Mouse (Mus musculus): ENCODE results near the gene Jagn1. TPM values are rescaled to one million over a fixed set of nuclear protein-coding genes. Genes with fewer than 3 reads are reported as not detected.

Gene Jagn1
- polyA plus RNA-seq, 1 experiment from 2014 or later, result 76.1 TPM

- H3K4me1 ChIP-seq (ENCODE audit: control insufficient read depth, insufficient read depth, low read length), result peaks cover 10% of the 10 kb centered on the region
- peak within 1 kb of the TSS; percentile 49; the same call in 1 of the 2 replicates for H3K9ac ChIP-seq (ENCODE audit: low read length)
- peak within 1 kb of the TSS; percentile 31 for H3K4me3 ChIP-seq (ENCODE audit: low read depth, low read length)
- H3K9me3 ChIP-seq (ENCODE audit: control insufficient read depth, low read length), result no peaks in the 10 kb centered on the region
- ATAC-seq (ENCODE audit: insufficient number of reproducible peaks, low FRiP score, low TSS enrichment, low read depth) (peak; percentile 95), DNase-seq (ENCODE audit: low spot score) (peak; percentile 92)
- no peak within 1 kb of the TSS for H3K27ac ChIP-seq (replicated peaks; ENCODE audit: low read depth, low read length)
- peak within 1 kb of the TSS; percentile 61 for H3K4me2 ChIP-seq (ENCODE audit: low read depth, severe bottlenecking)
- WGBS, result under 1% methylated on average over 26 of the region's 26 CpGs
- peaks cover 22% of the 10 kb centered on the region for H3K27me3 ChIP-seq (ENCODE audit: control insufficient read depth, insufficient read depth, low read length)
- no peaks in the 10 kb centered on the region for H3K36me3 ChIP-seq (ENCODE audit: control insufficient read depth, insufficient read depth, low read length)
Measured at GRCm38 (mm10) chr6:113483100-113483615, 40.8 kb downstream of the Jagn1 start, which contains the start of gene Creld1. TSS of gene Creld1 (plus strand) at chr6:113483297.

- peak overlapping the region; percentile 61 for H3K4me2 ChIP-seq (ENCODE audit: low read depth, severe bottlenecking)
- H3K4me1 ChIP-seq (ENCODE audit: control insufficient read depth, insufficient read depth, low read length), result peaks cover 10% of the 10 kb centered on the region
- H3K9me3 ChIP-seq (ENCODE audit: control insufficient read depth, low read length), result no peaks in the 10 kb centered on the region
- 13% methylated on average over 10 of the region's 10 CpGs for WGBS
- H3K27me3 ChIP-seq (ENCODE audit: control insufficient read depth, insufficient read depth, low read length), result peaks cover 22% of the 10 kb centered on the region
- peak overlapping the region; percentile 39; the same call in 1 of the 2 replicates for H3K9ac ChIP-seq (ENCODE audit: low read length)
- H3K36me3 ChIP-seq (ENCODE audit: control insufficient read depth, insufficient read depth, low read length), result no peaks in the 10 kb centered on the region
- H3K4me3 ChIP-seq (ENCODE audit: low read depth, low read length), result peak overlapping the region; percentile 31
- ATAC-seq (ENCODE audit: insufficient number of reproducible peaks, low FRiP score, low TSS enrichment, low read depth), result no peak
- peak; percentile 36 for DNase-seq (ENCODE audit: low spot score)
- no peak overlapping the region for H3K27ac ChIP-seq (replicated peaks; ENCODE audit: low read depth, low read length)
Measured at GRCm38 (mm10) chr6:113483729-113484128, 41.4 kb downstream of the Jagn1 start.

- 22% methylated on average over 7 of the region's 7 CpGs for WGBS
- H3K4me1 ChIP-seq (ENCODE audit: control insufficient read depth, insufficient read depth, low read length), result peaks cover 10% of the 10 kb centered on the region
- no peaks in the 10 kb centered on the region for H3K9me3 ChIP-seq (ENCODE audit: control insufficient read depth, low read length)
- peaks cover 8% of the 10 kb centered on the region for H3K27me3 ChIP-seq (ENCODE audit: control insufficient read depth, insufficient read depth, low read length)
- no peaks in the 10 kb centered on the region for H3K36me3 ChIP-seq (ENCODE audit: control insufficient read depth, insufficient read depth, low read length)
- peak; percentile 63 for DNase-seq (ENCODE audit: low spot score)
- H3K9ac ChIP-seq (ENCODE audit: low read length), result no peak overlapping the region
- no peak overlapping the region for H3K27ac ChIP-seq (replicated peaks; ENCODE audit: low read depth, low read length)
- ATAC-seq (ENCODE audit: insufficient number of reproducible peaks, low FRiP score, low TSS enrichment, low read depth), result no peak
- no peak overlapping the region for H3K4me3 ChIP-seq (ENCODE audit: low read depth, low read length)
- no peak overlapping the region for H3K4me2 ChIP-seq (ENCODE audit: low read depth, severe bottlenecking)
Measured at GRCm38 (mm10) chr6:113487125-113487576, 44.8 kb downstream of the Jagn1 start.

- Histone ChIP-seq H3K27me3 (ENCODE audit: control insufficient read depth, insufficient read depth, low read length) (peaks cover 2% of the 10 kb centered on the region), H3K27ac (replicated peaks; ENCODE audit: low read depth, low read length) (no peak overlapping the region), H3K36me3 (ENCODE audit: control insufficient read depth, insufficient read depth, low read length) (no peaks in the 10 kb centered on the region; the same call in 1 of the 2 replicates), H3K4me3 (ENCODE audit: low read depth, low read length) (no peak overlapping the region), H3K4me2 (ENCODE audit: low read depth, severe bottlenecking) (no peak overlapping the region), H3K4me1 (ENCODE audit: control insufficient read depth, insufficient read depth, low read length) (peaks cover 13% of the 10 kb centered on the region), H3K9ac (ENCODE audit: low read length) (no peak overlapping the region), H3K9me3 (ENCODE audit: control insufficient read depth, low read length) (no peaks in the 10 kb centered on the region)
- no peak for DNase-seq (ENCODE audit: low spot score)
- 95% methylated on average over 14 of the region's 14 CpGs for WGBS
- ATAC-seq (ENCODE audit: insufficient number of reproducible peaks, low FRiP score, low TSS enrichment, low read depth), result no peak
Measured at GRCm38 (mm10) chr6:113489410-113489809, 47.0 kb downstream of the Jagn1 start.

- Histone ChIP-seq H3K27me3 (ENCODE audit: control insufficient read depth, insufficient read depth, low read length) (peaks cover 16% of the 10 kb centered on the region), H3K36me3 (ENCODE audit: control insufficient read depth, insufficient read depth, low read length) (no peaks in the 10 kb centered on the region; the same call in 1 of the 2 replicates), H3K4me1 (ENCODE audit: control insufficient read depth, insufficient read depth, low read length) (peaks cover 8% of the 10 kb centered on the region; the same call in 1 of the 2 replicates), H3K4me3 (ENCODE audit: low read depth, low read length) (no peak overlapping the region), H3K9me3 (ENCODE audit: control insufficient read depth, low read length) (no peaks in the 10 kb centered on the region), H3K27ac (replicated peaks; ENCODE audit: low read depth, low read length) (no peak overlapping the region), H3K9ac (ENCODE audit: low read length) (no peak overlapping the region), H3K4me2 (ENCODE audit: low read depth, severe bottlenecking) (no peak overlapping the region)
- no peak for ATAC-seq (ENCODE audit: insufficient number of reproducible peaks, low FRiP score, low TSS enrichment, low read depth)
- 67% methylated on average over 24 of the region's 24 CpGs for WGBS
- DNase-seq (ENCODE audit: low spot score), result no peak
Measured at GRCm38 (mm10) chr6:113492101-113492864, 49.9 kb downstream of the Jagn1 start.

- Histone ChIP-seq H3K36me3 (ENCODE audit: control insufficient read depth, insufficient read depth, low read length) (no peaks in the 10 kb centered on the region; the same call in 1 of the 2 replicates), H3K27me3 (ENCODE audit: control insufficient read depth, insufficient read depth, low read length) (peaks cover 16% of the 10 kb centered on the region), H3K4me2 (ENCODE audit: low read depth, severe bottlenecking) (peak overlapping the region; percentile 49), H3K4me1 (ENCODE audit: control insufficient read depth, insufficient read depth, low read length) (0 out of 2 replicates have a peak, but pooled peaks cover 5% of the 10 kb centered on the region), H3K4me3 (ENCODE audit: low read depth, low read length) (peak overlapping the region; percentile 33), H3K9me3 (ENCODE audit: control insufficient read depth, low read length) (no peaks in the 10 kb centered on the region), H3K27ac (replicated peaks; ENCODE audit: low read depth, low read length) (no peak overlapping the region), H3K9ac (ENCODE audit: low read length) (peak overlapping the region; percentile 18; the same call in 1 of the 2 replicates)
- DNase-seq (ENCODE audit: low spot score) (peak; percentile 81), ATAC-seq (ENCODE audit: insufficient number of reproducible peaks, low FRiP score, low TSS enrichment, low read depth) (peak; percentile 63)
- 1% methylated on average over 54 of the region's 54 CpGs for WGBS
Measured at GRCm38 (mm10) chr6:113494258-113494788, 52.0 kb downstream of the Jagn1 start.

- whole genome bisulfite sequencing, result 41% methylated on average over 28 of the region's 28 CpGs
- Histone ChIP-seq H3K9me3 (ENCODE audit: control insufficient read depth, low read length) (no peaks in the 10 kb centered on the region), H3K9ac (ENCODE audit: low read length) (0 out of 2 replicates have a peak overlapping the region, but pooled peaks have one; percentile 12), H3K4me1 (ENCODE audit: control insufficient read depth, insufficient read depth, low read length) (0 out of 2 replicates have a peak, but pooled peaks cover 5% of the 10 kb centered on the region), H3K27me3 (ENCODE audit: control insufficient read depth, insufficient read depth, low read length) (peaks cover 16% of the 10 kb centered on the region), H3K4me3 (ENCODE audit: low read depth, low read length) (peak overlapping the region; percentile 33; the same call in 1 of the 2 replicates), H3K4me2 (ENCODE audit: low read depth, severe bottlenecking) (peak overlapping the region; percentile 49), H3K36me3 (ENCODE audit: control insufficient read depth, insufficient read depth, low read length) (no peaks in the 10 kb centered on the region; the same call in 1 of the 2 replicates), H3K27ac (replicated peaks; ENCODE audit: low read depth, low read length) (no peak overlapping the region)
- DNase-seq (ENCODE audit: low spot score) (peak; percentile 30), ATAC-seq (ENCODE audit: insufficient number of reproducible peaks, low FRiP score, low TSS enrichment, low read depth) (no peak)
Measured at GRCm38 (mm10) chr6:113495071-113495675, 52.8 kb downstream of the Jagn1 start.

Data from limb, embryonic 11.5 days (tissue).